Mouse (Mus musculus) heart, adult 2 months (tissue): ENCODE data around the gene Enah.

Experiments
- CTCF ChIP-seq: fragments of 200-600 bp; IDR thresholded peaks from 2 replicates; pipeline ENCODE4 v1.8.1; 2022; ENCODE audit warnings: antibody characterized with exemption, mild to moderate bottlenecking, moderate library complexity
- EP300 ChIP-seq: fragments of 200-500 bp; IDR thresholded peaks from 2 replicates; pipeline ENCODE4 v1.6.1; 2011; ENCODE audit warnings: low read depth, low read length, control low read depth; ENCODE audit not compliant: insufficient read depth
- POLR2A ChIP-seq: fragments of 200-500 bp; IDR thresholded peaks from 2 replicates; pipeline ENCODE4 v1.6.1; 2011; ENCODE audit warnings: mild to moderate bottlenecking, low read depth, low read length, control low read depth; ENCODE audit not compliant: insufficient read depth

- TF ChIP-seq EP300, result no peak
- no peak for TF ChIP-seq CTCF
- no peak for TF ChIP-seq POLR2A
Observed at GRCm38 (mm10) chr1:182055122-182055521, 35.3 kb upstream of the Enah start.
